Mouse (Mus musculus) lung, postnatal 0 days (tissue): Measurements from ENCODE around the gene Tbc1d10c.

Source experiments
- CTCF ChIP-seq: IDR thresholded peaks from 2 replicates; pipeline ENCODE4 v1.5.1; 2016; ENCODE audit warnings: antibody characterized with exemption, mild to moderate bottlenecking
- EP300 ChIP-seq: IDR thresholded peaks from 2 replicates; pipeline ENCODE4 v1.6.1; 2016; ENCODE audit warnings: antibody characterized with exemption, mild to moderate bottlenecking, control low read depth

DNA sequence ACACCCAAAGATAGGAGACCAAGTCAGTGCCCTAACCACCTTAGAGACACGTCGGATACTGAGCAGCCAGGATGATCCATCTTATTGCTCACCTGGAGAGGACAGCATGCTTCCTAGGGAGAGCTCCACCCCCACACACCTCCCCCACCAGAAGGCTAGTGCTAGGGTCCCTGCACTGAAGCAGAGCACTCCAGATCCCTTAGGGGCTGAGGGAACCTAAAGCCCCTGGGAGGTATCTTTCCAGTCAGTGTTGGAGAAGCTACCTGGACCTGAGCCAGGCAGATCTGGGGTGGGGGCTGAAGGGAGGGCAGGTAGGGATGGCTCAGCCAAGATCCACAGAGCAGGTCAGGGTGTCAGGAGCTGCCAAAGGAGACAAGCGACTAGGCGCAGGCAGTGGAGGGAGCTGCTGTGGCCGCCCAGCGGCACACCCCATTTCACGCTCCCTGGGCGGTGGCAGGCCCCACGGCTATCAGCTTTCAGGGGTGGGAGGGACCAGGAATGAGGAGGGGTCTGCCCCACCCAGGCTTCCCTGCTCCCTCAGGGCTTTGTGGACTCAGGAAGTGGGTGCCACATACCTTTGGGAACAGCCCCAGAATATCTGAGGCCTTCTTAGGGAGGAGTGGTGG is 38.5 kb upstream of the Tbc1d10c start:
- TF ChIP-seq CTCF (no peak), EP300 (no peak)
